10 mouse cellular contexts compared by ENCODE assay signal in the genomic region with DNA sequence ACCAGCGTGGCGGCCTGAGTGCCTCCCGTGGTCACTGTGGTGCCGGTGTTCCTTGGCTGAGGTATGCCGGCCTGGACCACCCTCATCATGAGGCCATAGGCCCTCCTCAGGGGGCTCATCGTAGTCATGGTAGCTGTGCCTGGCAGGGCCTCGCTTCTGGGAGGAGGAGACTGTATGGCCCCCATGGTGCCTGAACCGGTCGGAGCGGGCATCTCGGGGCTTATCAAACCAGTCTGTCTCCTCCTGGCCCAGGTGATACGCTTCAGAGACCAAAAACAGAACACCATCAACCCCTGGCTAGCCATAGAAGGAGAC. TPM values are rescaled to one million over a fixed set of nuclear protein-coding genes. Genes with fewer than 3 reads are reported as not detected.
A peak's percentile ranks its signal among the peaks of the same experiment; 100 is the strongest.
DNase-seq lines count a peak whose midpoint lies in the region; ATAC-seq and TF ChIP-seq lines count a peak whose summit lies in the region.
"Had no signal": no experiment of that assay in that cellular context is flagged by ENCODE, and none has a peak within 500 bp of the region (broad histone marks: within the 10 kb centered on the region; RNA-seq: fewer than 3 reads in every experiment).

No protein-coding gene starts in this region.

- no peak for TF ChIP-seq POLR2A in bone marrow, adult 2 months (IDR thresholded peaks at IDR 0.05; ENCODE audit: borderline replicate concordance, control insufficient read depth, low read depth, low read length)

- no peak for TF ChIP-seq CTCF in bone marrow, adult 2 months (IDR thresholded peaks at IDR 0.05; ENCODE audit: control insufficient read depth, insufficient read depth, low read length)

- no peaks in the 10 kb centered on the region for H3K36me3 ChIP-seq in kidney, embryonic 14.5 days (ENCODE audit: control insufficient read depth, insufficient read depth, low read length)
- no peaks in the 10 kb centered on the region for H3K36me3 ChIP-seq in intestine, embryonic 16.5 days (ENCODE audit: control insufficient read depth, insufficient read depth, low read length)
- peaks cover 80% of the 10 kb centered on the region for H3K36me3 ChIP-seq in midbrain, embryonic 14.5 days (ENCODE audit: control insufficient read depth, insufficient read depth, low read length)

- no peak for DNase-seq in kidney, postnatal 36 days
- DNase-seq in midbrain, embryonic 14.5 days, result no peak
- DNase-seq in right cerebral cortex, postnatal 25 days, result no peak
- no peak for DNase-seq in frontal cortex, postnatal 14 days (ENCODE audit: low spot score in 2 of 2)
- no peak for DNase-seq in ovary, postnatal 10 days (ENCODE audit: low spot score)
- DNase-seq: kidney, postnatal 4 days; lung, postnatal 4 days had no signal

- no peaks in the 10 kb centered on the region for H3K9me3 ChIP-seq in kidney, embryonic 14.5 days (ENCODE audit: control insufficient read depth, low read length)
- H3K9me3 ChIP-seq in intestine, embryonic 16.5 days (ENCODE audit: control insufficient read depth, low read length), result no peaks in the 10 kb centered on the region
- H3K9me3 ChIP-seq in midbrain, embryonic 14.5 days (ENCODE audit: control insufficient read depth, low read length), result no peaks in the 10 kb centered on the region

- H3K9ac ChIP-seq in kidney, embryonic 14.5 days (ENCODE audit: low read depth, low read length), result no peak overlapping the region
- H3K9ac ChIP-seq in intestine, embryonic 16.5 days (ENCODE audit: low read depth, low read length), result peak overlapping the region; percentile 71
- H3K9ac ChIP-seq in midbrain, embryonic 14.5 days (replicated peaks; ENCODE audit: low read length), result no peak overlapping the region

- peaks cover 3% of the 10 kb centered on the region; the same call in 1 of the 2 replicates for H3K27me3 ChIP-seq in kidney, embryonic 14.5 days (ENCODE audit: control insufficient read depth, insufficient read depth, low read length)
- H3K27me3 ChIP-seq in intestine, embryonic 16.5 days (replicated peaks; ENCODE audit: control insufficient read depth, insufficient read depth, low read length), result no peaks in the 10 kb centered on the region
- no peaks in the 10 kb centered on the region for H3K27me3 ChIP-seq in midbrain, embryonic 14.5 days (ENCODE audit: control insufficient read depth, insufficient read depth, low read length)

- 74% methylated on average over 12 of the region's 12 CpGs for WGBS in kidney, embryonic 14.5 days
- 67% methylated on average over 12 of the region's 12 CpGs for whole genome bisulfite sequencing in bone marrow, adult 2 months
- WGBS in intestine, embryonic 16.5 days, result 84% methylated on average over 12 of the region's 12 CpGs
- WGBS in midbrain, embryonic 14.5 days, result 68% methylated on average over 12 of the region's 12 CpGs

- no peak overlapping the region for H3K4me3 ChIP-seq in kidney, embryonic 14.5 days (ENCODE audit: low read length)
- peak overlapping the region; percentile 46 for H3K4me3 ChIP-seq in bone marrow, adult 2 months (replicated peaks; ENCODE audit: control insufficient read depth, low read depth, low read length)
- peak overlapping the region; percentile 48; the same call in 1 of the 2 replicates for H3K4me3 ChIP-seq in intestine, embryonic 16.5 days (ENCODE audit: low read length)
- no peak overlapping the region for H3K4me3 ChIP-seq in midbrain, embryonic 14.5 days (replicated peaks; ENCODE audit: low read depth, low read length)

- H3K4me2 ChIP-seq in kidney, embryonic 14.5 days (replicated peaks; ENCODE audit: low read depth, low read length), result no peak overlapping the region
- peak overlapping the region; percentile 54 for H3K4me2 ChIP-seq in intestine, embryonic 16.5 days (ENCODE audit: low read depth, low read length)
- no peak overlapping the region for H3K4me2 ChIP-seq in midbrain, embryonic 14.5 days (ENCODE audit: low read length)

- ATAC-seq in kidney, embryonic 14.5 days (ENCODE audit: low FRiP score, low TSS enrichment), result peak; percentile 14; the same call in 1 of the 2 replicates
- no peak; the same call in 1 of the 2 replicates for ATAC-seq in intestine, embryonic 16.5 days
- no peak for ATAC-seq in midbrain, embryonic 14.5 days (ENCODE audit: low FRiP score, low TSS enrichment)

- H3K27ac ChIP-seq in kidney, embryonic 14.5 days (ENCODE audit: low read depth, low read length), result peak overlapping the region; percentile 43; the same call in 1 of the 2 replicates
- H3K27ac ChIP-seq in bone marrow, adult 2 months (ENCODE audit: control insufficient read depth, insufficient read depth, low read depth, low read length, poor library complexity), result peak overlapping the region; percentile 71; the same call in 1 of the 2 replicates
- H3K27ac ChIP-seq in intestine, embryonic 16.5 days (ENCODE audit: low read length), result peak overlapping the region; percentile 77
- 0 out of 2 replicates have a peak overlapping the region, but pooled peaks have one; percentile 41 for H3K27ac ChIP-seq in midbrain, embryonic 14.5 days (replicated peaks; ENCODE audit: low read depth, low read length)

- H3K4me1 ChIP-seq in kidney, embryonic 14.5 days (ENCODE audit: control insufficient read depth, insufficient read depth, low read length), result peaks cover 23% of the 10 kb centered on the region
- H3K4me1 ChIP-seq in bone marrow, adult 2 months (ENCODE audit: control insufficient read depth, insufficient read depth, low read length), result peaks cover 9% of the 10 kb centered on the region
- peaks cover 27% of the 10 kb centered on the region for H3K4me1 ChIP-seq in intestine, embryonic 16.5 days (ENCODE audit: control insufficient read depth, insufficient read depth, low read length)
- H3K4me1 ChIP-seq in midbrain, embryonic 14.5 days (ENCODE audit: control insufficient read depth, insufficient read depth, low read length), result 0 out of 2 replicates have a peak, but pooled peaks cover 3% of the 10 kb centered on the region

RNA-seq across cellular contexts. Expression of a gene that starts 11.1 kb away (rescaled TPM):
- polyA plus RNA-seq in kidney, embryonic 14.5 days (2014; fragmentation: Nextera tagmentation; extraction: Ambion mirVana), result 55.2 and 57.8 TPM in 2 replicates
- 159 and 206 TPM in 2 replicates for polyA plus RNA-seq in bone marrow, adult 2 months (2011; ENCODE audit: insufficient read depth, insufficient read length, low replicate concordance, missing spikeins)
- 105 and 109 TPM in 2 replicates for polyA plus RNA-seq in intestine, embryonic 16.5 days (2015; fragmentation: Nextera tagmentation; extraction: Ambion mirVana)
- polyA plus RNA-seq in midbrain, embryonic 14.5 days (2014; fragmentation: Nextera tagmentation; extraction: Ambion mirVana), result 38.0 and 43.8 TPM in 2 replicates

RNA-seq across cellular contexts. Expression of a gene that starts 22.4 kb away (rescaled TPM):
- 20.0 and 30.9 TPM in 2 replicates for polyA plus RNA-seq in kidney, embryonic 14.5 days (2014; fragmentation: Nextera tagmentation; extraction: Ambion mirVana)
- polyA plus RNA-seq in bone marrow, adult 2 months (2011; ENCODE audit: insufficient read depth, insufficient read length, low replicate concordance, missing spikeins), result 296 and 393 TPM in 2 replicates
- 20.3 and 22.3 TPM in 2 replicates for polyA plus RNA-seq in intestine, embryonic 16.5 days (2015; fragmentation: Nextera tagmentation; extraction: Ambion mirVana)
- polyA plus RNA-seq in midbrain, embryonic 14.5 days (2014; fragmentation: Nextera tagmentation; extraction: Ambion mirVana), result 54.8 and 56.2 TPM in 2 replicates

RNA-seq across cellular contexts. Expression of a gene that starts 25.3 kb away (rescaled TPM):
- not detected in 2 replicates for polyA plus RNA-seq in kidney, embryonic 14.5 days (2014; fragmentation: Nextera tagmentation; extraction: Ambion mirVana)
- 2.0 and 10.1 TPM in 2 replicates for polyA plus RNA-seq in bone marrow, adult 2 months (2011; ENCODE audit: insufficient read depth, insufficient read length, low replicate concordance, missing spikeins)
- polyA plus RNA-seq in intestine, embryonic 16.5 days (2015; fragmentation: Nextera tagmentation; extraction: Ambion mirVana), result 1.8 and 2.0 TPM in 2 replicates
- not detected in 2 replicates for polyA plus RNA-seq in midbrain, embryonic 14.5 days (2014; fragmentation: Nextera tagmentation; extraction: Ambion mirVana)

RNA-seq across cellular contexts. Expression of a gene that starts 52.5 kb away (rescaled TPM):
- 1.6 and 2.1 TPM in 2 replicates for polyA plus RNA-seq in kidney, embryonic 14.5 days (2014; fragmentation: Nextera tagmentation; extraction: Ambion mirVana)
- polyA plus RNA-seq in bone marrow, adult 2 months (2011; ENCODE audit: insufficient read depth, insufficient read length, low replicate concordance, missing spikeins), result 1.0 and 1.6 TPM in 2 replicates
- 3.2 and 4.2 TPM in 2 replicates for polyA plus RNA-seq in intestine, embryonic 16.5 days (2015; fragmentation: Nextera tagmentation; extraction: Ambion mirVana)
- 2.4 and 3.5 TPM in 2 replicates for polyA plus RNA-seq in midbrain, embryonic 14.5 days (2014; fragmentation: Nextera tagmentation; extraction: Ambion mirVana)

RNA-seq across cellular contexts. Expression of a gene that starts 56.5 kb away (rescaled TPM):
- 19.8 and 20.8 TPM in 2 replicates for polyA plus RNA-seq in kidney, embryonic 14.5 days (2014; fragmentation: Nextera tagmentation; extraction: Ambion mirVana)
- polyA plus RNA-seq in bone marrow, adult 2 months (2011; ENCODE audit: insufficient read depth, insufficient read length, low replicate concordance, missing spikeins), result 9.9 and 17.9 TPM in 2 replicates
- polyA plus RNA-seq in intestine, embryonic 16.5 days (2015; fragmentation: Nextera tagmentation; extraction: Ambion mirVana), result 105 and 115 TPM in 2 replicates
- polyA plus RNA-seq in midbrain, embryonic 14.5 days (2014; fragmentation: Nextera tagmentation; extraction: Ambion mirVana), result 14.0 and 16.7 TPM in 2 replicates

Comparison
In these comparisons a context has a peak if more than half of its experiments do, and no peak if none do; other contexts are left out.
1. H3K4me3 ChIP-seq: peak in bone marrow, adult 2 months (single experiment) and intestine, embryonic 16.5 days (single experiment); none in kidney, embryonic 14.5 days (single experiment) and midbrain, embryonic 14.5 days (single experiment).
2. Peak in every context shown above with its lines, with median percentiles within 50 percentile points of each other: H3K27ac ChIP-seq.